Mouse (Mus musculus): ENCODE data around the gene 4632433K11Rik. TPM values are rescaled to one million over a fixed set of nuclear protein-coding genes. Genes with fewer than 3 reads are reported as not detected.
A peak's percentile ranks its signal among the peaks of the same experiment; 100 is the strongest.

The 4632433K11Rik gene
- total and polyA plus RNA-seq, 3 experiments: not detected

- DNase-seq (ENCODE audit: extremely low read depth): peak; percentile 89
- no peaks in the 10 kb centered on the region for H3K9me3 ChIP-seq (replicated peaks; ENCODE audit: low read length)
- H3K79me2 ChIP-seq (replicated peaks; ENCODE audit: control insufficient read depth, extremely low read depth, insufficient read depth, poor library complexity, severe bottlenecking): peaks cover 48% of the 10 kb centered on the region
- peak overlapping the region; percentile 99 for H3K9ac ChIP-seq (ENCODE audit: insufficient read depth, low read depth)
- H3K27ac ChIP-seq (ENCODE audit: insufficient read depth, low read depth): peak overlapping the region; percentile 83
- peak overlapping the region; percentile 80; the same call in 1 of the 2 replicates for H3K4me2 ChIP-seq (ENCODE audit: insufficient read depth, low read depth, poor library complexity, severe bottlenecking)
- H3K36me3 ChIP-seq (replicated peaks in 1 of 2; ENCODE audit: control insufficient read depth in 1 of 2, insufficient read depth in 1 of 2, low read length in 1 of 2): peaks cover 17 to 35% of the 10 kb centered on the region in 2 experiments
- H3K4me3 ChIP-seq (replicated peaks in 1 of 3; ENCODE audit: low read depth in 2 of 3, low read length in 2 of 3, poor library complexity in 1 of 3): peak overlapping the region; percentile 67 to 85 (median 72)
- H3K27me3 ChIP-seq (replicated peaks): no peaks in the 10 kb centered on the region
- no peak for TF ChIP-seq MAFK (IDR thresholded peaks at IDR 0.05; ENCODE audit: insufficient replicate concordance, low read length)
- peak; percentile 88 for TF ChIP-seq USF1 (IDR thresholded peaks at IDR 0.05; ENCODE audit: low read depth, low read length)
- peak; percentile 97 for TF ChIP-seq MXI1 (IDR thresholded peaks at IDR 0.05; ENCODE audit: low read depth, low read length)
- no peak for TF ChIP-seq RCOR1 (conservative IDR thresholded peaks at IDR 0.05; ENCODE audit: low read depth, low read length)
- peak; percentile 95 for TF ChIP-seq SIN3A (IDR thresholded peaks at IDR 0.05; ENCODE audit: low read length)
- TF ChIP-seq USF2 (conservative IDR thresholded peaks at IDR 0.05; ENCODE audit: low read depth, low read length): peak; percentile 58
- TF ChIP-seq ZMIZ1 (IDR thresholded peaks at IDR 0.05; ENCODE audit: low read depth, low read length): 0 out of 2 replicates have a peak, but pooled peaks have one; percentile 4
- TF ChIP-seq POLR2AphosphoS2 (IDR thresholded peaks at IDR 0.05; ENCODE audit: low read depth, low read length): no peak
- 0 out of 2 replicates have a peak, but pooled peaks have one; percentile 62 for TF ChIP-seq CHD1 (IDR thresholded peaks at IDR 0.05; ENCODE audit: low read depth, low read length)
- TF ChIP-seq EP300 (IDR thresholded peaks at IDR 0.05; ENCODE audit: low read length): no peak
- TF ChIP-seq BHLHE40 (IDR thresholded peaks at IDR 0.05; ENCODE audit: low read depth, low read length): peak; percentile 91
- no peak for TF ChIP-seq JUND (conservative IDR thresholded peaks at IDR 0.05; ENCODE audit: low read depth, low read length)
- peak; percentile 72 for TF ChIP-seq HCFC1 (IDR thresholded peaks at IDR 0.05; ENCODE audit: low read depth, low read length)
- peak; percentile 96 for TF ChIP-seq MAX (IDR thresholded peaks at IDR 0.05; ENCODE audit: low read length)
- TF ChIP-seq ELF1 (IDR thresholded peaks at IDR 0.05; ENCODE audit: low read depth, low read length): peak; percentile 94
- TF ChIP-seq GABPA (IDR thresholded peaks at IDR 0.05; ENCODE audit: insufficient replicate concordance, low read depth, low read length): no peak
- peak; percentile 85 for TF ChIP-seq NRF1 (IDR thresholded peaks at IDR 0.05; ENCODE audit: low read depth, low read length)
- TF ChIP-seq TBP (conservative IDR thresholded peaks at IDR 0.05; ENCODE audit: low read depth, low read length): peak; percentile 58; the same call in 1 of the 2 replicates
- TF ChIP-seq MYC (IDR thresholded peaks at IDR 0.05; ENCODE audit: low read depth, low read length): peak; percentile 99
- 0 out of 2 replicates have a peak, but pooled peaks have one; percentile 8 for TF ChIP-seq ZNF384 (IDR thresholded peaks at IDR 0.05; ENCODE audit: low read depth, low read length)
- no peak for TF ChIP-seq POLR2A (IDR thresholded peaks at IDR 0.05; ENCODE audit: low read depth, low read length)
- peaks cover 4 to 57% of the 10 kb centered on the region in 2 experiments for H3K4me1 ChIP-seq (ENCODE audit: control insufficient read depth in 1 of 2, insufficient read depth in 2 of 2)
- dilution Hi-C loops (cut with MboI; ENCODE audit: extremely low pct_ligation_motif_present, extremely low pct_unique_long_range_greater_than_20kb, low sequenced_read_pairs) (no loop called here), in situ Hi-C loops (cut with MboI; ENCODE audit: low pct_ligation_motif_present, low pct_unique_long_range_greater_than_20kb, low sequenced_read_pairs) (loop anchor here (5.0 kb wide), 1 partner anchor 65 kb away; the partner anchor contains the start of gene Rasl2-9)
Observed at GRCm38 (mm10) chr7:5062360-5063001, 28.6 kb downstream of the 4632433K11Rik start.
